Mouse (Mus musculus) spleen, adult 18-20 months (tissue): ENCODE results near the gene Tle4.
A peak's percentile ranks its signal among the peaks of the same experiment; 100 is the strongest.
"Not testable (repeated sequence)": the region's sequence is repeated elsewhere in the genome, so short reads cannot be mapped to it uniquely, and the experiment has no call there.

Experiments
- DNase-seq, 2 experiments: peaks; one replicate each; pipeline ENCODE4 v3.0.0; 2022; ENCODE audit warnings: mixed read lengths in 2 of 2

Tle4 gene

GRCm38 (mm10) chr19:14597917-14598689 is at the start of gene Tle4:
Tle4 (minus strand) TSS chr19:14598051.
- peak; percentile 100 for DNase-seq

DNA sequence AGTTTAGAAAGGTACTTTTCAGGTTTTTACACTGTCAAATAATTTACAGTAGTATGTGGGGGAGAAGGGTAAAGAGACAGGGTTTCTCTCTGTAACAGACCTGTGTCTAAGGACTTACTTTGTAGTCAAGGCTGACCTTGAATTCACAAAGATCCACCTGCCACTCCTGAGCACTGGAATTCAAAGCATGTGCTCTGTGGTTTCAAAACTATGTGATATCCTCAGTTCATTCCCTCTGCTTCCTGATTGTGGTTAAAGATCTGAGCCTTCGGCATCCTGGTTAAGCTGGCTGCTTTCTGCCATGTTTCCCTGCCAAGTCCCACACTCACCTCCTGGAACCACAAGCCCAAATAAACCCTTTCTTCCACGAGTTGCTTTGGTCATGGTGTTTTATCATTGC is 47.8 kb upstream of the Tle4 start:
- DNase-seq = no peak

GRCm38 (mm10) chr19:14644756-14645155 is 46.9 kb upstream of the Tle4 start:
- no peak for DNase-seq

DNA sequence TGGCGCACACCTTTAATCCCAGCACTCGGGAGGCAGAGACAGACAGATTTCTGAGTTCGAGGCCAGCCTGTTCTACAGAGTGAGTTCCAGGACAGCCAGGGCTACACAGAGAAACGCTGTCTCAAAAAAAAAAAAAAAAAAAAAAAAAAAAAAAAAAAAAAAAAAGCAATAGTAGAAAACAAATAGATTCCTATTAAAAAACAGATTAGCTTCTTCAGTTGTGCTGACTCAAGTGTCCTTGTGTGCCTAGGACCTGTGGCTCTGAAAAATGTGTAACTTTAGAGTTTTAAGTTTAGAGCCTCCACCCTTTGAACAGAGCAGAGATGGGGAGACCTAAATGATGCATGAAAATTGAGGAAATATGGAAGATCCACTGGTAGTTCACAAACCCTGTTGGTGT is 45.2 kb upstream of the Tle4 start:
- not testable (repeated sequence) for DNase-seq

- no peak for DNase-seq
These were observed 44.8 kb upstream of the Tle4 start for GRCm38 (mm10) chr19:14642663-14643062.

DNA sequence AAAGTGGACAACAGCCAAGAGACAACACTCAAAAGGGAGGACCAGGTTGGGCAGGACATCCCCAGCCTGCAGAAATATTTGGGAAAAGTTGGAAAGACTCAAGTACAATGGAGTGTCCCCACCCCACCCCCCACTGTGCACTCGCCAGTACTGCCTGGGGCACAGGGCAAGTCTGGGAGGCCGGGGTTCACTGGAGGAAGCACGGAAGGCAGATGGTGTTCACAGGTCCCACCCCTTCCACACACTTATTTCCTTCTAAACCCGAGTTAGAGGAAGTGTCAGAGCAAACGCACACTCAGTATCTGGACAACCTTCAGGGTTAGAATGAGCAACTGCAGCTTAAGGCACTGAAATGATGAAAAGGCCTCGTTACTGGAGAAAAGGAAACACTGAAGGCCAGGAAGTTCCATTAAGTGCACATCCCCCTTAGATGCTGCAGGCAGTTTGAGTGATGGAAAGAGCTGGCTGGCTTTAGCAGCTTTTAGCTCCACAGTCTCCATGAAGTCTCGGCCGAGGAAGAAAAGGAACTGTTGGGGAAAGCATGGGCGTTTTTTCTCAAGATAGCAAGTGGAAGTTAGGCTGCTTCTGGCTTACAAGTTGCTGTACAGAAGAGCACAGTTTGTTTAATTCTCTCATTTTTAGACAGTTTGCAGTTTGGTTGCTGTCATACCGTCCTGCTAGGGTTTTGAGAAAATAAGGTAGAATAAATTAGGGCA is 37.5 kb upstream of the Tle4 start:
- no peak for DNase-seq

DNA sequence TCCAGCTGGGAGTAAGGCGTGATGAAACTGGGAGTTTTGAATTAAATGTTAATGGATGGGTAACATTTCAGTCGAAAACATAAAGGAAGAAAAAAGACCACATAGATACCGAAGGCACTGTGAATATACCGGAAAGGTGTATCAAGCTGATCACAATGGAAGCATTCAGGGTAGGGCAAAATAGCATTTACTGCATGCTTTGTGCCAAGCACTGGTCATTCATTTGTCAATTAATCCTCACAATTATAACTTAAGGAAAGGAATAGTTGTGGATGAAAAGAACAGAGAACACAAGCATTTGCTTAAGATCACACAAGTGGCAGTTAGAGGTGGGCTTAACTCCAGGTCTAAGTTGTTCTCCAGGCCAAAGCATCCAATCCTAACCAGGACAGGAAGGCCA is 25.5 kb upstream of the Tle4 start:
- no peak for DNase-seq

DNA sequence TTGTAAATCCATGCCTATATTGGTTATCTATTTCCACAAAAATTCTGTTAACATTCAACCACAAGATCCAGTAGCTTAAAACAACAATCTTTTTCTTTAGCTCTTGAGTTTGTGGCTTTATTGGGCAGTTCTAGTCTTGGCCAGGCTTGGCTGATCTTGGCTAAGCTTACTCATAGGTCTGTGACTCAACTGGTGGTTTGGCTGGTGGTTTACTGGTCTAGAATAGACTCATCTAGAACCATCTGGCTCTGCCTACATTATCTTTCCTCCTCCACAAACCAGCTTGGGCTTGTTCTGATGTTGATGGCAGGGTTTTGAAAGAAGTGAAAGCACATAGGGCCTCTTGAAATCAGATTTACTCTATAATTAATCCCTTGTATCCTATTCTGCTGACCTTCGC is 22.7 kb upstream of the Tle4 start:
- DNase-seq = no peak

DNA sequence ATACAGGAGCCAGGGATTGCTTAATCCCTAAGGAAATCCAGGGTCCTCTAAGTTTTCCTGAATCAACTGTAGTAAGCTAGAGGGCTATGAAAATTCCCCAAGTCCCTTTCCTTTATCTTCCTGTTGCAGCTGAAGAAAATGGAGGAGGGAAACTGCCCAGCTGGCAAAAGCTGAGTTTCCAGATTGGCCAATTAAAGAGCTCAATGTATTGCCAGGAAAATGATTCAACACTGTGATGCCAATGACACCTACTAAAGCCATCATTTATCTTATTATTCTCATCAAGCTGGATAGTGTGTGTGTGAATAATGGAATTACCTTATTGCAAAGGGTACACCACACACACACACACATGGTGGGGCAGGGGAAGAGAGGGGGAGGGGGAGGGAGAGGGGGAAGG is 22.0 kb upstream of the Tle4 start:
- no peak for DNase-seq

- DNase-seq = no peak
These were observed 17.0 kb upstream of the Tle4 start for GRCm38 (mm10) chr19:14614816-14615215.

GRCm38 (mm10) chr19:14610542-14611317 is 12.9 kb upstream of the Tle4 start:
- DNase-seq = no peak

- no peak for DNase-seq
These were observed 3.0 kb upstream of the Tle4 start for GRCm38 (mm10) chr19:14600841-14601240.

GRCm38 (mm10) chr19:14600354-14600753 is 2.5 kb upstream of the Tle4 start:
- DNase-seq = no peak

DNA sequence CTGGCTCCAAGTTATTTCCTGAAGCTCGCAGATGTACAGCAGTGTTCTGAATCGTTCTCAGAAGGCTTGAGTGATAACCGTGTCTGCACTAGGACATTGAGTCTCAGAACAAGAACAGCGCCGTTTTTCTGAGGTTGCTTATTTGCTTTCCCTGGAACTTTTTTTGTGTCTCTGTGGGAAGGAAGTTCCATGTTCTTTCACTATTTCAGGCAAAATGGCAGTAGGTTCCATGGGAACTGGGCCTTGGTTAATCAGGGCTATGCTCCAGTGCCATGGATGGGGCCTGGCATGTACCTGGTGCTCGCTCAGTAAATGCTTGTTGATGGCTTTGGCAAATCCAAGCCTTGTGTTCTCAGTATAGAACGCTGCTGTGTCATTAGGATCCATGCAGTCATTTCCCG is 2.0 kb upstream of the Tle4 start:
- no peak for DNase-seq

- DNase-seq = no peak
These were observed 938 bp upstream of the Tle4 start for GRCm38 (mm10) chr19:14598690-14599288.

DNA sequence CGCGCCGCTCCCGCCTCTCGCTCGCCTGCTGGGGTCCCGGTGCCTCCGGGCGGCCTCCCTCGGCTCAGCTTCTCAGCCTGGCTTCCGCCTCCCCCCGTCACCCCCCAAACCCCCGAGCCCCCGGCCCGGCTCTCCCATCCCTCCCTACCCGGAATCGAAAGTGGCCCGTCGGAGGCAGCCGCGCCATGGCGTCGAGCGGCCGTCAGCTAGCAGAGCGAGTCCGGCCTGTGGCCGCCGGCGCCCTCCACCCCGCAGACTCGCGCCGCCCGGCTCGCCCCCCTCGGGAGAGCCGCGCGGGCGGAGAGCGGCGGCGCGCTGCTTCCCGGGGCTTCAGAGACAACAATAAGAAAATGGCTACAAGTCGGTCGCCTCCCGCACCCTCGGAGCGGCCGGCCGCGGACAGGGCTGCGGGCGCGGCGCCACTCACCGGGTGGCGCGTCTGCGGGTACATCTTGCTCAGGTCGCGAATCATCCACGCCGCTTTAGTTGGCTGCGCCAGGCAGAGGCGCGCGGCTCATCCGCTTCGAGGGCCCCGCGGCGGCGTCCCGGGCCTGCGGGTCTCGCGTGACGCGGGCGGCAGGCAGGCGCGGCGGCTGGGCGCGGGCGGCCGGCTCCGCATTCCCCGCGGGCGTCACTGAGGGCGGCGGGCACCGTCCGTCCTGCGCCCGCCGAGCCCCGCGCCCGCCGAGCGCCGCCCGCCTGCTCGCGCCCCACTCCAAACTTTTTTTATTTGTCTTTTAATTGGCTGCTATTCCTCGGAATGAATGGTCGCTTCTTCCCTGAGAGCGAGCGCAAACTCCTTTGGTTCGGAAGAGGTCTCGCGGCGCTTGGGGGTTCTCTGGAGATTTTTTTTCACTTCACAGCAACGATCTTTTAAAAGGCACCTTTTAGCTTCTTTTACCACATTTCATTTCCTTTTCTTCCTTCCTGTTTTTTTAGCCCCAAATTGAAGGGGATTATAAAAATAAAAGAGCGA is 622 bp downstream of the Tle4 start:
- DNase-seq = peak; percentile 48 to 60

DNA sequence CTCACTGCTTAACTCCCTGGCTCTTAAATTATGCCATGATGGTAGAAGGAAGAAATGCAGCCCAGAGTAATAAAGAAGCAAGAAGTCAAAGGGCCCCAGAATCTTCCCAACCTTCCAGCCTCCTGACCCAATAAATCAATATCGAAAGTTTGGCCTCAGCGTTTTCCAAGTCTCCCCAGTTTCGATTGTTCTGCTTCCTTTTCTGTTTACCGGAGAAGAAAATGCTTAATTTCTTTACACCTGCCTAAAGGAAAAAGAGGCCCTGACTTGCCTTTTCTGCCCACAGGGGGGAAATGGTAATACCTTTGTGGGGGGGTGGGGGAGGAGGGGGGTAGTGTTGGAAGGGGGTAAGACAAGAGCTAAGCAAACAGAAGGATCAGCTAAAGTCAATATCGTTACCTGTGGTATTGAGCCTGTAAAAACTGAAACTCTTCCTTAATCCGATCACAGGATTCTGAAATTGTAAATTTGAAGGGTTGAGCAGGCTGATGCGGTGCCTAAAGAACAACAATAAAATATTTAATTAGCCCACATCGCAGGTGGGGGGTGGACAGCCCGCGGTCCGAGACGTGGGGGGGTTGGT is 1.4 kb downstream of the Tle4 start:
- no peak for DNase-seq

DNA sequence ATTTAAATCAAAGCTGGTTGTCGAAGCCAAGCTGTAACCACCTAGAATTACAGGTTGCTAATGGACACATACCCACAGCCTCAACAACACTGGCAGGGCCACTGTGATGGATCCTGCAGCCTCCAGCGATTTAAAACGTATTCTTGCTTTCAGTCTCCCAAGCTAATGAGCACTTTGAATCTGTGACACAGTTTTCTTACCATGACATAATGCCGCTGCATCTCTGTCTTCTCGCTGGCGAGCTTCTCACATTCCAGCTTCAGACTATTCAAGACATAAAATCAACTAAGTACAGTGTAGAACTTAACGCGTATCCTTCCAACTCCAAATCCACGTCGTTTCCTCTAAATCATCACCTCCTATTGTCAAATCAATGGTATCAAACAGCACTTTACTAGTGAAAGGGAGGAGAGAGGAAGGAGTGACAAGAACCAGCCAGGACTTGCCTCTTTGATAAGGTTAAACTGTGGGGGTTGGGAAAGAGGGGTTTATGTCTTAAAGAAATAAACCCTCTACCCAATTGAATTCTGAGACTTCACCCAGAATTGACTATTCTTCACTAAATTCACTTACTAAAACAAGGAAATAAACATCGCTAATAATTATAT is 2.4 kb downstream of the Tle4 start:
- no peak for DNase-seq

DNA sequence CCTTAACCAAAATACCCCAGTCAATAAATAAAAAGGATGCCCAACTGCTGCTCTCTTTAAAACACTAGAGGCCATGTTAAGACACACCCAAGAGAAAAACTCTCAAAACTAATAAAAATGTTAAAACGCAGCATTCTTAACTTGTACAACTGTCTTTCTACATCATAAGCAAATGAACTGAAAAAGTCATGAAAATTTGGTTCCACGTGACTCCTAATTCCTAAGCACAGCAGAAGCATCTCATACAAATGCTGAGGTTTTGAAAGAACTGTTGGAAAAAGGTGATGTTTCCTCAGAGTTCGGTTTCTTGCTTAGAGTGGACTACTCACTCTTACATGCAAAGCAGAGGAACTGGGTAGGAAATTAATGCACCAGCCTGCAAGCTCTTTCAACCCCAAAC is 3.3 kb downstream of the Tle4 start:
- no peak for DNase-seq

DNA sequence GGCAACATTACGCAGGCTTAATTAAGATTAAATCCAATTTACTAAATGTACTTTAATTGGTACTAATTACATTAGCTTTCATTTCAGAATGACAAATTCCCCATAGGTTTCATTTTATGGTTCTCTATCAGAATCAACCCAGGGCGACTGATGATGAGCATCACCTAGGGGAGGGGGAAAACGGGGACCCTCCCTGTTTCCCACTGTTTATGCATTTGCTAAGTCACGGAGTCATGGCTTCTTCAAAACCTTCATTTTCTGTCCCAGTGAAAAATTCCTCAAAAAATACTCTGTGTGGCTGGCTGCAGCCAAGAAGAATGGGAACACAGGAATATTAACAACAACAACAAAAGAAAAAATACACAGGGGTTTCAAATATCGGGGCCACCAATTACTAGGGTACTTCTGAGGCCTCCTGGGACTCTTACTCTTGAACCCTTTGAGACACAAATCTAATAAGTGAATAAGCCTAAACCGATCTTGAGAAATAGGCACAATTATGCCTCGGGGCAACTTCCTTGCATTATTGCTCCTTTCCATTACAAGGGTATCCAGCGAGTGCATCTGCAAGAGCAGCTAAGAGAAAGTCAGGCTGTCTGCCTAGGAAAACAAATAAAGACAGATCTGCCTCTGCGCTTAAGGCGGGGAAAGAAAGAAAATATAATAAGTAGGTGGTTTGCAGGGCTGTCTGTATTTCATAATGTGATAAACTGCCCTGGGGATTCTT is 5.9 kb downstream of the Tle4 start:
- no peak for DNase-seq
